Mouse (Mus musculus): ENCODE data around the gene Rnaseh2b.

DNA sequence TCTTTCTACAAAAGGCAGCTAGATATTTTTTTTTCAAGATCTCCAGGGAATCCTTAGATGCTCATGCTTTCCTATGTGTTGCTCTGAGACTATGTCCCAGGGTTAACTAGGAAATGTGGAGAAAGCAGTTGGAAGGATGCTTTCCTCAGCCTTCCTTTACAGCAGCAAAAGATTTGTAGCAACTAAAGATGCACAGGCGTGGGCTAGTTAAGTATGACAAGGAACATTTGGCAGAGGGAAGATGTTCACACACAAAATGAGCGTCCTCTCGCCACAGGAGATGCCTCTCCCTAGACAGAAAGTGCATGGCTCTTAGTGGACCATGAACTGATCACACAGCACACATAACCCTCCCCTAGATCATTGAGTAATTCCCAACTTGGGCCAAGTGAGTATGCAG, 125.1 kb downstream of the Rnaseh2b start:
- TF ChIP-seq CTCF (IDR thresholded peaks at IDR 0.05; ENCODE audit: low read depth) (no peak), EP300 (IDR thresholded peaks at IDR 0.05; ENCODE audit: low read depth) (no peak)

Data from liver, embryonic 14.5 days (tissue).